ENCODE assay signal across 7 mouse cellular contexts in genomic region chr5:31696971-31697643, GRCm38 (mm10). TPM values are rescaled to one million over a fixed set of nuclear protein-coding genes. Genes with fewer than 3 reads are reported as not detected.
DNase-seq lines count a peak whose midpoint lies in the region; ATAC-seq and TF ChIP-seq lines count a peak whose summit lies in the region.

TSS of gene Rbks (minus strand) at chr5:31697627.

- no peak for DNase-seq in lung, adult 2 months
- no peak for DNase-seq in lung, postnatal 36 days
- no peak for DNase-seq in hindbrain, embryonic 14.5 days (ENCODE audit: low spot score)
- no peak for DNase-seq in midbrain, embryonic 10.5 days (ENCODE audit: low spot score)
- DNase-seq in cerebellum, adult 9-11 months: no peak

- peak within 1 kb of the TSS; percentile 87 for H3K4me3 ChIP-seq in lung, adult 2 months (replicated peaks; ENCODE audit: extremely low read depth, low read depth, low read length)
- H3K4me3 ChIP-seq in cortical plate, adult 2 months (ENCODE audit: insufficient read depth, low read length): peak within 1 kb of the TSS; percentile 88
- H3K4me3 ChIP-seq in hindbrain, embryonic 14.5 days (replicated peaks; ENCODE audit: low read length): peak within 1 kb of the TSS; percentile 56
- peak within 1 kb of the TSS; percentile 85 for H3K4me3 ChIP-seq in midbrain, embryonic 10.5 days

- peak within 1 kb of the TSS; percentile 74 for H3K4me2 ChIP-seq in hindbrain, embryonic 14.5 days (replicated peaks)

- WGBS in lung, adult 2 months: 5% methylated on average over 18 of the region's 18 CpGs
- WGBS in hindbrain, embryonic 14.5 days: 7% methylated on average over 18 of the region's 18 CpGs
- 6% methylated on average over 18 of the region's 18 CpGs for WGBS in midbrain, embryonic 10.5 days

- H3K9ac ChIP-seq in hindbrain, embryonic 14.5 days: peak within 1 kb of the TSS; percentile 64

- TF ChIP-seq POLR2A in lung, adult 2 months (IDR thresholded peaks at IDR 0.05; ENCODE audit: borderline replicate concordance, extremely low read depth, low read depth, low read length): no peak
- no peak for TF ChIP-seq POLR2A in cortical plate, adult 2 months (IDR thresholded peaks at IDR 0.05; ENCODE audit: extremely low read depth, insufficient read depth, low read length)

- peak within 1 kb of the TSS; percentile 97 for H3K27ac ChIP-seq in cortical plate, adult 2 months (ENCODE audit: insufficient read depth, low read length)
- H3K27ac ChIP-seq in hindbrain, embryonic 14.5 days: peak within 1 kb of the TSS; percentile 92
- peak within 1 kb of the TSS; percentile 92 for H3K27ac ChIP-seq in midbrain, embryonic 10.5 days (replicated peaks)

- TF ChIP-seq CTCF in lung, adult 2 months (IDR thresholded peaks at IDR 0.05; ENCODE audit: insufficient read depth, low read length): no peak
- TF ChIP-seq CTCF in cortical plate, adult 2 months (IDR thresholded peaks at IDR 0.05; ENCODE audit: extremely low read depth, insufficient read depth, low read length): no peak

- H3K27me3 ChIP-seq in hindbrain, embryonic 14.5 days (ENCODE audit: control insufficient read depth, insufficient read depth, low read length): no peaks in the 10 kb centered on the region
- H3K27me3 ChIP-seq in midbrain, embryonic 10.5 days (ENCODE audit: low read depth, poor library complexity, severe bottlenecking): no peaks in the 10 kb centered on the region

- ATAC-seq in hindbrain, embryonic 14.5 days (ENCODE audit: low FRiP score): no peak
- no peak for ATAC-seq in frontal cortex, adult (ENCODE audit: low TSS enrichment)

- no peaks in the 10 kb centered on the region; the same call in 1 of the 2 replicates for H3K36me3 ChIP-seq in hindbrain, embryonic 14.5 days (replicated peaks; ENCODE audit: control insufficient read depth, insufficient read depth)
- H3K36me3 ChIP-seq in midbrain, embryonic 10.5 days: no peaks in the 10 kb centered on the region

- no peaks in the 10 kb centered on the region for H3K9me3 ChIP-seq in hindbrain, embryonic 14.5 days (ENCODE audit: control insufficient read depth, low read length)
- no peaks in the 10 kb centered on the region for H3K9me3 ChIP-seq in midbrain, embryonic 10.5 days (replicated peaks)

- H3K4me1 ChIP-seq in lung, adult 2 months (ENCODE audit: control insufficient read depth, insufficient read depth, low read length): no peaks in the 10 kb centered on the region
- peaks cover 6% of the 10 kb centered on the region for H3K4me1 ChIP-seq in cortical plate, adult 2 months (ENCODE audit: control insufficient read depth, insufficient read depth, low read length)
- H3K4me1 ChIP-seq in hindbrain, embryonic 14.5 days (replicated peaks; ENCODE audit: control insufficient read depth, insufficient read depth, low read length): peaks cover 6% of the 10 kb centered on the region
- H3K4me1 ChIP-seq in midbrain, embryonic 10.5 days: peaks cover 14% of the 10 kb centered on the region

RNA-seq across cellular contexts. Expression of gene Rbks, which starts in this region (rescaled TPM):
- 3.2 and 4.1 TPM in 2 replicates for polyA plus RNA-seq in lung, adult 2 months (2012; rRNA removed)
- 3.2 and 4.2 TPM in 2 replicates for polyA plus RNA-seq in cortical plate, adult 2 months (2012; rRNA removed)
- polyA plus RNA-seq in hindbrain, embryonic 14.5 days (2014; fragmentation: Nextera tagmentation; extraction: Ambion mirVana): 2.3 and 2.6 TPM in 2 replicates
- polyA plus RNA-seq in midbrain, embryonic 10.5 days (2016; fragmentation: Nextera tagmentation; extraction: Ambion mirVana): 4.5 and 4.6 TPM in 2 replicates
